Mouse (Mus musculus): ENCODE measurements at regions not wholly inside any gene's neighbourhood (a gene's known extent, or its start where the extent isn't known, plus 50 kb on each side); places are given as distances from the start of the nearest gene placed in this dataset.
"Not testable (repeated sequence)": the region's sequence is repeated elsewhere in the genome, so short reads cannot be mapped to it uniquely, and the experiment has no call there.

DNA sequence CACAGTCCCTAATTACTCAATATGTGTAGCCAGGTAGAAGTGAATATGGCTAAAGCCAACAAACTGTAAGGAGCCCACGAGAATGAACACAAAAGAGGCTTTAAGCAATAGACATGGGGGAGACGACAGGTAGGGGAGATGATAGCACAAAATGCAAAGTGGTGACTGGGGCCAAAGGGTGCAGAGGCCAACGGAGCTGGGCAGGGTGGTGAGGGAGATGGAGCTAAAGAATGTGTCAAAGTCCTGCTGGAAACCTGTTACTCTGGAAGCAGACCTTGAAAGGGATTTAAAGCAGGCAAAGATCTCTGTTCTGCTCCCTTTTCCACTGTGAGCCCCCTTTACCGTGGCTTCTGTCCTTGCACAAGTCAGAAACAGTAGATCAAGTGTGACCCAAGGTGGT lies 152.2 kb upstream of the Ddhd1 start:
- Histone ChIP-seq H3K4me1 (replicated peaks) (no peaks in the 10 kb centered on the region), H3K4me3 (no peak overlapping the region), H3K9me3 (no peaks in the 10 kb centered on the region), H3K36me3 (no peaks in the 10 kb centered on the region), H3K27ac (replicated peaks) (no peak overlapping the region), H3K4me2 (no peak overlapping the region), H3K9ac (no peak overlapping the region), H3K27me3 (no peaks in the 10 kb centered on the region)
- WGBS: 74% methylated on average over 4 of the region's 4 CpGs
- no peak for ATAC-seq (ENCODE audit: low read depth)

DNA sequence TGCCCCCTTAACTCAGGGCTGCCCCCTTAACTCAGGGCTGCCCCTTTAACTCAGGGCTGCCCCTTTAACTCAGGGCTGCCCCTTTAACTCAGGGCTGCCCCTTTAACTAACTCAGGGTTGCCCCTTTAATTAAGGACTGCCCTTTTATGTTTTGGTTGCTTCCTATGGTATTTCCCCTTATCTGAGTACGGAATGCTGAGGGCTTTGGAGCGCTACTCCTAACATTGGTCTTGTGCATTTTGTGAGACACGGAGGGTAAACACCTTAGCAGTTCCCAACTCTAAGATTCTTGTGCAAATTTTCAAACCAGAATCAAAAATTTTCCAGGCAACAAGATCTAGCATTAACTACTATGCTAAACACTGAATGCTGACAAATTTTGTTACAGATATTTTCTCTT lies 152.7 kb upstream of the Ddhd1 start:
- no peak overlapping the region for H3K27ac ChIP-seq (replicated peaks)
- 78% methylated on average over 3 of the region's 3 CpGs for WGBS
- H3K9ac ChIP-seq: no peak overlapping the region
- ATAC-seq (ENCODE audit: low read depth): no peak
- H3K36me3 ChIP-seq: no peaks in the 10 kb centered on the region
- no peaks in the 10 kb centered on the region for H3K27me3 ChIP-seq
- H3K4me1 ChIP-seq (replicated peaks): no peaks in the 10 kb centered on the region
- H3K9me3 ChIP-seq: no peaks in the 10 kb centered on the region
- H3K4me3 ChIP-seq: no peak overlapping the region
- no peak overlapping the region for H3K4me2 ChIP-seq

DNA sequence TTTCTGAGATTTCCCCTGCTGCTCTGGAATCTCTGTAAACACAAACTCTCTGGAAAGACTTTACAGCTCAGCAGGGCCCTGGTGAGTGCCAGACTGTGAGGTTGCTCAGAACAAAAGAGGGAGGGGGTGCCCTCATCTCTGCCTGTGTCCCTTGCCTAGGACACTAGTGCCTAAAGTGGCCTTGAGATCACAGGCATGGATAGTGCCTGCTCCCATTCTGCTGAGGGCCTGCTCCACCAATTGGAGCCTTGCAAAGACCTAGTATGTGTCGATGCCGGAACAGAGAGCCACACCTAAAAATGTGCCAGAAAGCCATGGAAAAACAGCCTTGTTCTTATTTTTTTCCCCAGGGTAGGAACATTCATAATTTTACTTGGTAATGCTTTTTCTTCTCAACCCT lies 157.7 kb upstream of the Ddhd1 start:
- Histone ChIP-seq H3K36me3 (no peaks in the 10 kb centered on the region), H3K27ac (replicated peaks) (no peak overlapping the region), H3K27me3 (no peaks in the 10 kb centered on the region), H3K9me3 (no peaks in the 10 kb centered on the region), H3K4me2 (no peak overlapping the region), H3K4me1 (replicated peaks) (no peaks in the 10 kb centered on the region), H3K9ac (no peak overlapping the region), H3K4me3 (no peak overlapping the region)
- ATAC-seq (ENCODE audit: low read depth): no peak
- 89% methylated on average over 2 of the region's 2 CpGs for WGBS

DNA sequence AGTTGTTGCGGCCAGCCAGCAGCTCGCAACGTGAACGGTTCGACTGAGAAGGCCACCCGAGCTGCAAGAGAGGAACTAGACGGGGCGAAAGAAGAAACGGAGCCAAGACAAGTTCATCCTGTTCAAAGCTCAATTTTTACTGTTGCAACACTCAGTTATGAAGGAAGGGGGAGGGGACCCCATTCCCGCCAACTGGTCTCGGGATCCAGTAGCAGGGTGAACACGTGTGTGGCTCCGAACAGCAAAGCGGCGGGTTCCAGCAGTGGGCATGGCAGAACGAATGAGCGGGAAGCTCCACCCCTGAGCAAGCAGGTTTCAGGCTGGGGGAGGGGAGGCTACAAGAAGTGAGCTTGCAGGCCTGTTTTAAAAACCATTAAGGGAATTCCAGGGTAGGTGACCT lies 158.7 kb upstream of the Ddhd1 start:
- not testable (repeated sequence) for H3K9me3 ChIP-seq; H3K9ac ChIP-seq; H3K36me3 ChIP-seq; ATAC-seq (ENCODE audit: low read depth); H3K27me3 ChIP-seq; H3K27ac ChIP-seq (replicated peaks); H3K4me1 ChIP-seq (replicated peaks); H3K4me2 ChIP-seq; H3K4me3 ChIP-seq
- WGBS: 95% methylated on average over 17 of the region's 17 CpGs

DNA sequence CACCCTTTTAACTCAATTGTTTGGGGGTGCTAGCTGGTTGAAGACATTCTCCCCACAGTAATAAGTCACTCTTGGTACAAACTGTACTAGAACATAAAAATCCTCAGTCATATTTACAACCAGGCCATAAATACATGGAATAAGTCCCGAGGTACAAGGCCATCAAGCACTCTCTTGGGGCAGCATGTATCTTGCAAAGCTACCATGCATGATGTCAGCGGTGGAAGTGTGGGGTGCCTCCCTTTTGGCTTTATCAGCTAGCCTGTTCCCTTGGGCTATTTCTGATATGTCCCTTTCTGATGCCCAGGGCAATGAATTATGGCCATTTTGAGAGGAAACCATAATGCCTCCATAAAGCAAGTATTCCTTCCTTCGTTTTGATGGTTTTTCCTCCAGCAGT lies 159.8 kb upstream of the Ddhd1 start:
- Histone ChIP-seq H3K4me2 (no peak overlapping the region), H3K9me3 (no peaks in the 10 kb centered on the region), H3K9ac (no peak overlapping the region), H3K27me3 (no peaks in the 10 kb centered on the region), H3K4me3 (no peak overlapping the region), H3K36me3 (no peaks in the 10 kb centered on the region), H3K4me1 (replicated peaks) (no peaks in the 10 kb centered on the region), H3K27ac (replicated peaks) (no peak overlapping the region)
- no peak for ATAC-seq (ENCODE audit: low read depth)
- WGBS: 69% methylated on average over 3 of the region's 3 CpGs

DNA sequence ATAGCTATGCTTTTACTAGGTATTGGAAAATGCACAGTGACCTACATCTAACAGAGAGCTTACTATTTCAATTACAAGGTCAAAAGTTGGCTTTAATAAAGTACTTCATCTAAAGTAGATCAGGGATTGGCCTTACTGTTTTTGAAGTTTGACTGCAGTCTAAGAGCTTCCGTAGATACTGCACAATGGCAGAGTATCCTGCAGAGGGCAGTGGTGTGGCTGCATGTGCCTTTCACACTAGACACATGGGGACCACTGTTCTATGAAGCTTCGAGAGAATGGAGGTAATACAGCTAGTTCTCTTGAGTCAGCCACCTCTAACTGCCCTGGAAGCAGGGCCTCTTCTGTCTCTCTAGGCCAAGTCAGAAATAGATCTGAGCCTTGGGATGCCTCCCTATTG lies 166.7 kb upstream of the Ddhd1 start:
- Histone ChIP-seq H3K4me2 (no peak overlapping the region), H3K36me3 (no peaks in the 10 kb centered on the region), H3K9me3 (no peaks in the 10 kb centered on the region), H3K9ac (no peak overlapping the region), H3K4me3 (no peak overlapping the region), H3K27ac (replicated peaks) (no peak overlapping the region), H3K4me1 (replicated peaks) (no peaks in the 10 kb centered on the region), H3K27me3 (no peaks in the 10 kb centered on the region)
- ATAC-seq (ENCODE audit: low read depth): no peak
- WGBS: 77% methylated on average over 2 of the region's 2 CpGs

DNA sequence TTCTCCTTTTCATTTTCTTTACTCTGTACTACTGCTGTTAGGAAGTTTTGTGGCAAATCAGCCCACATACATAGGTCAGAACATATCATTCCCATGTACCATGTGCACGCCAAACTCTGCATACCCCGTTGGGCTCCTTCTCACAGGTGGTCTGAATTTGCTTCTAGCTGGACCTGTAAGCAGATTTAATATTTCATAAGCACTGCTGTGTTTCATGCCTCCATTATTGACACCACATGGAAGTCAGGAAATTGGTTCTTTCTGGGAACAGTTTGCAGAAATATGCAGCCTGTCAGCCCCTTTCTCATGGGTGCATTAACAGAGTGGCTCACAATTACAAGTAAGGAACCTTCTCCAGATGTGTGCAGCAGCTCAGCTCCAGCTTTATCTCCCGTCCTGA lies 168.1 kb upstream of the Ddhd1 start:
- WGBS: 89% methylated on average over 3 of the region's 3 CpGs
- ATAC-seq (ENCODE audit: low read depth): no peak
- Histone ChIP-seq H3K4me1 (replicated peaks) (no peaks in the 10 kb centered on the region), H3K4me2 (no peak overlapping the region), H3K9me3 (no peaks in the 10 kb centered on the region), H3K9ac (no peak overlapping the region), H3K27ac (replicated peaks) (no peak overlapping the region), H3K4me3 (no peak overlapping the region), H3K27me3 (no peaks in the 10 kb centered on the region), H3K36me3 (no peaks in the 10 kb centered on the region)

DNA sequence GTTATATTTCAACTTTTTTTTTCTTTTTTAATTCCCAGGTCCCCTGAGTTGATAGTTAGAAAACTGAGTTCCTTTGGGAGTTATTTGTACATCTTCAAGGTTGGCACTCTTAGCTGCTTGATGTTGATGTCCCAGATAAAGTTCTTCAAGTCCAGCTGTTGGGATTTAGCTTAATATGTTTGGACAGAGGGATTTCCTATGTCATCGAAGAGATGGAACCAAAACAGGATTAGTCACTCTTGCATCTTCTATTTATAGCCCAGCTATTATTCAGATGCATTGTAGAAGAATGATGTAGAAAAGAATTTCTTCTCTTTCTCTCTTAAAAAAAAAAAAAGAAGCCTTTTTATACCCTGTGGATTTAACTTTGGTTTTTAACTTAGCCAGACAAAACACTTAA lies 169.2 kb upstream of the Ddhd1 start:
- Histone ChIP-seq H3K4me2 (no peak overlapping the region), H3K4me1 (replicated peaks) (no peaks in the 10 kb centered on the region), H3K4me3 (no peak overlapping the region), H3K27me3 (no peaks in the 10 kb centered on the region), H3K9me3 (no peaks in the 10 kb centered on the region), H3K9ac (no peak overlapping the region), H3K36me3 (no peaks in the 10 kb centered on the region), H3K27ac (replicated peaks) (no peak overlapping the region)
- ATAC-seq (ENCODE audit: low read depth): no peak
- 82% methylated on average over 1 of the region's 1 CpGs for WGBS

DNA sequence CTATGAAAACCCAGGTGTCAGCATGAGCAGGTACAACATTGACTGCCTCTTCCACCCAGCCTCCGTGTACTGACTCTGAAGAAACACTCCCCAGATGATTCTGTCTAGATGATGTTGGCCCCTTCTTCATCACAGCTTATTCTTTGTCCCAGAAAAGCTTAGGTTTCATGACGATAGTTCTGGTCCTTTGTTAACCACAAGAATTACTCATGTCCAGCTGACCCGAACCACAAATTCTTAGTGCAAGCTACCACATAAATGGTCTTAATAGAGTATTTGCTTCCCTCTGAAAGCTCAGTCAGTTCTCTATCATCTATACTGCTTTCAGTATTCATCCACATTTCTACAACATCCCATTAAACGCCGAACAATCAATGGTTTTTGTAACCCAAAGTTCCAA lies 172.5 kb upstream of the Ddhd1 start:
- Histone ChIP-seq H3K27me3 (no peaks in the 10 kb centered on the region), H3K4me2 (no peak overlapping the region), H3K4me3 (no peak overlapping the region), H3K27ac (replicated peaks) (no peak overlapping the region), H3K9me3 (no peaks in the 10 kb centered on the region), H3K9ac (no peak overlapping the region), H3K4me1 (replicated peaks) (no peaks in the 10 kb centered on the region), H3K36me3 (no peaks in the 10 kb centered on the region)
- 91% methylated on average over 5 of the region's 5 CpGs for WGBS
- no peak for ATAC-seq (ENCODE audit: low read depth)

DNA sequence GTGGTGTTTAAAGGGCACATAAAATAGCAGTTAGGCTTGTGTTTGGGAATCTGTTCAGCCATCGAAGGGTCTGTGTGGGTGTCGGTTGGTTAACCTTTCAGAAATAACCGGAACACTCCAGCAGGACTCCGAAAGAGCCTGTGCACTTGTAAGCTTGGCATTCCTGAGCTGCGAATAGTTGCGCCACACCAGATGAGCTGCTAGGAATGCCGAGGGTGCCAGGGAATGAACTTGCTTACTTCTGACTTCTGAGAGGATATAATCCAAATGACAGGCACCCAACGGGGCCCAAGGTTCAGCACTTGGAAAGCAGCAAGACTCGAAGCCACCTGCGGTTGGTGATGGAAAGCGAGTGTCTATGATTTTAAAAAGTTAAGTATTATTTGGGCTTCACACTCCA lies 179.1 kb upstream of the Ddhd1 start:
- H3K27ac ChIP-seq (replicated peaks): no peak overlapping the region

DNA sequence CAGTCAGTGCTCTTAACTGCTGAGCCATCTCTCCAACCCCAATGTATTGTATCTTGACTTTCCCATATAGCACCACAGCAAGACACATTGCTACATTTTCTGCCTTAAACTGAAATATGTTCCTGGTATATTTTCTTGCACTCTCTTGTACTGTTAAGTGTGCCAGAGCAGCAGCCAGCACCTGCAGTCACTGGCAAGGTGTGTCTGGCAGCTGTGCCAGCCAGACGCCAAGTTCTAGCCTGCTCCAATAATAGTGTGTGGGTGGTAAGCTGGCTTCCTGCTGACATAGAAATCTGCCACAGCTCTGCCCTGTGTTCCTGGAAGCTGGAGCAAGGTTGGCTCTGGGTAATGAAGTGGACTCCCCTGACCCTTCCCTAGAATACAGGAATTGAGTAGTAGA lies 185.9 kb upstream of the Ddhd1 start:
- H3K9ac ChIP-seq: no peak overlapping the region
- H3K9me3 ChIP-seq: no peaks in the 10 kb centered on the region
- no peak overlapping the region for H3K4me3 ChIP-seq
- H3K4me2 ChIP-seq: no peak overlapping the region
- no peak for ATAC-seq (ENCODE audit: low read depth)
- no peaks in the 10 kb centered on the region for H3K4me1 ChIP-seq (replicated peaks)
- no peaks in the 10 kb centered on the region for H3K27me3 ChIP-seq
- H3K27ac ChIP-seq (replicated peaks): no peak overlapping the region
- WGBS: 84% methylated on average over 1 of the region's 1 CpGs
- H3K36me3 ChIP-seq: no peaks in the 10 kb centered on the region

More for the DNA sequence above, 179.1 kb upstream of the Ddhd1 start:
- Histone ChIP-seq H3K9me3 (no peaks in the 10 kb centered on the region), H3K9ac (no peak overlapping the region), H3K4me1 (replicated peaks) (no peaks in the 10 kb centered on the region), H3K4me2 (no peak overlapping the region), H3K36me3 (no peaks in the 10 kb centered on the region), H3K27me3 (no peaks in the 10 kb centered on the region), H3K4me3 (no peak overlapping the region)
- WGBS: 91% methylated on average over 11 of the region's 11 CpGs
- ATAC-seq (ENCODE audit: low read depth): no peak

DNA sequence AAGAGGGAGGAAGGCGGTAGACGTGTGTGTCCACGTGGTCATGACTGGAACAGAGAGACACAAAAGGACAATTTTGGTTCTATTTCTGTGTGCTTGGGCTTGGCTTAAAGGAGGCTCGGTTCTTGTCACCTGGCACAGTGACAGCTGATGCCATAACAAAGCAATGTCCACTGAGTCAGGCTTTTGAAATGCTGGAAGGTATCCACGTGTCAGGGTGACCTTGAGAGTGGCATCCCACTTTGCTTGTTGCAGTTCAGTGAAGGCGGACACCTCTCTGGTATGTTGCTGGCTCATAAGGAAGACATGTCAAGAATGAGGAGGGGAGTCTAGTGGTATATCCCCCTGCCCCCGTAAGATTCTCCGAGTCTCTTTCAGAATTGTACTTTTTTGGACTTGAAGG lies 192.6 kb upstream of the Ddhd1 start:
- Histone ChIP-seq H3K4me3 (no peak overlapping the region), H3K9me3 (no peaks in the 10 kb centered on the region), H3K27ac (replicated peaks) (no peak overlapping the region), H3K4me2 (no peak overlapping the region), H3K27me3 (no peaks in the 10 kb centered on the region), H3K9ac (no peak overlapping the region), H3K4me1 (replicated peaks) (no peaks in the 10 kb centered on the region), H3K36me3 (no peaks in the 10 kb centered on the region)
- ATAC-seq (ENCODE audit: low read depth): no peak
- 78% methylated on average over 8 of the region's 8 CpGs for WGBS

DNA sequence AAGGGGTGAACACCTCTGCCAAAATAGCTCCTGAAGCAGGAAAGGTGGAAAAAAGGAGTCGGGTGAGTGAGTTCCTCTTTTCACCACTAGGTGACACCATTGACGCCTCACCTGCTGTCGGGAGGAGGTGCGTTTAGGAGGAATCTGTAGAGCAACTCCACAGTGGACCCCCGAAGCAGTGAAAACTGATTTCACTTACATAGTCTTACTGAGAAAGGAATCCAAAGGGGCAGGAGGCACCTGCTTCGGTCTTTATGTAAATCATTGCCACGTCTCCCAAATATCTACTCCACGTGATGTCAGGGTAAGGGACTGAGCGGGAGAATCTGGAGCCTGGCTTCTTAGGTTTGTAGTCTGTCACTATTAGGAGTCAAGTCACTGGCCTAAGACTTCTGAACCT lies 220.5 kb upstream of the Ddhd1 start:
- Histone ChIP-seq H3K4me3 (no peak overlapping the region), H3K4me1 (replicated peaks) (no peaks in the 10 kb centered on the region), H3K36me3 (no peaks in the 10 kb centered on the region), H3K9me3 (no peaks in the 10 kb centered on the region), H3K27me3 (peaks cover 10% of the 10 kb centered on the region; the same call in 1 of the 2 replicates), H3K9ac (no peak overlapping the region), H3K4me2 (peak overlapping the region; percentile 33), H3K27ac (replicated peaks) (no peak overlapping the region)
- WGBS: 14% methylated on average over 9 of the region's 9 CpGs
- 0 out of 2 replicates have a peak, but pooled peaks have one; percentile 36 for ATAC-seq (ENCODE audit: low read depth)

DNA sequence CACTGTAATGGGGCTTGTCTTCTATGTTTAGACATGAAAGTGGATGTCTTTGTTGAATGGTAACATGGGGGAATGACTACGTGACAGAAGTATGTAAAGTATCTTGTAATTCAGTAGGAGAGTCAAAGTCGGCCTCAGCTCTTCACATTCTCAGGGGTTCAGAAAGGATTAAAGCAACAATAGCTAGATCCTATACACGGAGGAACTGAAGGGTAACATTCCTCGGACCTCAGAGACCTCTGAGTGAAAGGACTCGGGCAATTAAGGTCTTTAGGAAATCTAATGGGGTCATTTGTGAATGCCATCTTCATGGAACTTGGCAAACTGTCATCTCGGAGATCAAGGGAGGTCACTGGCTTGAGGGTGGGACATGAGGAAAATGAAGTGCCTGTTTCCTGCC lies 262.8 kb upstream of the Ddhd1 start:
- H3K9me3 ChIP-seq: no peaks in the 10 kb centered on the region
- no peak overlapping the region for H3K27ac ChIP-seq (replicated peaks)
- H3K4me2 ChIP-seq: no peak overlapping the region
- H3K4me1 ChIP-seq (replicated peaks): peaks cover 6% of the 10 kb centered on the region
- no peak overlapping the region for H3K4me3 ChIP-seq
- WGBS: 6% methylated on average over 6 of the region's 6 CpGs
- H3K36me3 ChIP-seq: no peaks in the 10 kb centered on the region
- no peak overlapping the region for H3K9ac ChIP-seq
- no peak for ATAC-seq (ENCODE audit: low read depth)
- no peaks in the 10 kb centered on the region for H3K27me3 ChIP-seq

All from neural tube, embryonic 13.5 days (tissue).